Mouse (Mus musculus): ENCODE data around the gene Opcml.

GRCm38 (mm10) chr9:27804461-27804860, 13.9 kb downstream of the Opcml start:
- TF ChIP-seq CTCF (IDR thresholded peaks at IDR 0.05; ENCODE audit: low read depth), result no peak
- TF ChIP-seq EP300 (IDR thresholded peaks at IDR 0.05; ENCODE audit: low read depth), result no peak
